Mouse (Mus musculus) brain, embryonic 14.5 days (tissue): Measurements from ENCODE around the gene Mmrn2. TPM values are rescaled to one million over a fixed set of nuclear protein-coding genes. Genes with fewer than 3 reads are reported as not detected.
"Not testable (repeated sequence)": the region's sequence is repeated elsewhere in the genome, so short reads cannot be mapped to it uniquely, and the experiment has no call there.

Source experiments
- DNase-seq: peaks from one replicate; pipeline ENCODE4 v3.0.0-alpha.2; 2011; ENCODE audit warnings: low read depth
- CTCF ChIP-seq: fragments of 200-500 bp; IDR thresholded peaks from 2 replicates; pipeline ENCODE4 v1.5.1; 2012; ENCODE audit warnings: inconsistent platforms, mild to moderate bottlenecking, moderate library complexity, borderline replicate concordance; ENCODE audit not compliant: insufficient read depth, insufficient read length; ENCODE audit errors: extremely low read depth
- POLR2A ChIP-seq: fragments of 200-500 bp; IDR thresholded peaks from 2 replicates; pipeline ENCODE4 v1.6.1; 2012; ENCODE audit warnings: mild to moderate bottlenecking, inconsistent platforms, borderline replicate concordance; ENCODE audit not compliant: poor library complexity, insufficient read depth, insufficient read length, severe bottlenecking; ENCODE audit errors: extremely low read depth
- polyA plus RNA-seq: library from polyadenylated mRNA; depleted of rRNA; stranded (reverse); fragments of >200 nt; gene quantifications from 2 replicates; pipeline ENCODE4 v1.2.3, GENCODE M21; 2012

The Mmrn2 gene
- polyA plus RNA-seq, 1 experiment: 4.5 TPM

DNA sequence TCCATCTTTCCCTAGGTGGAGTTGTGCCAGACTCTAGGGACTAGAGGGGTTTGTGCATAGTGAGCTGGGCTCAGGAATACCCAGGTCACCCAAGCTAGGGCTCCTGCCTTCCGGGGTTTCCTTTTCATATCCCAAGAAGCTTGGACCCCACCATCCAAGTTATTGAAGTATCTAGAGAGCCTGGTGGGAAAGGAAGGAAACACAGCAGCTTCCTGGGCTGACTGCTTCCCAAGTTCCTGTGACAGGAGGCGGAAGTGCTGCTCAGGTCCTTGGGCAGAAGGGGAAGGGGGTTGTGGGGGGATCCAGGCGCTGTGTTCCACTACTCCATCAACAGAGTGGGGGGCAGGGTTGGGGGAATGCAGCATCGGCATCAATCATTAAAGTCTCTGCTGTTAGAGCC, 1.9 kb downstream of the Mmrn2 start:
- TF ChIP-seq POLR2A: no peak
- TF ChIP-seq CTCF: no peak

DNA sequence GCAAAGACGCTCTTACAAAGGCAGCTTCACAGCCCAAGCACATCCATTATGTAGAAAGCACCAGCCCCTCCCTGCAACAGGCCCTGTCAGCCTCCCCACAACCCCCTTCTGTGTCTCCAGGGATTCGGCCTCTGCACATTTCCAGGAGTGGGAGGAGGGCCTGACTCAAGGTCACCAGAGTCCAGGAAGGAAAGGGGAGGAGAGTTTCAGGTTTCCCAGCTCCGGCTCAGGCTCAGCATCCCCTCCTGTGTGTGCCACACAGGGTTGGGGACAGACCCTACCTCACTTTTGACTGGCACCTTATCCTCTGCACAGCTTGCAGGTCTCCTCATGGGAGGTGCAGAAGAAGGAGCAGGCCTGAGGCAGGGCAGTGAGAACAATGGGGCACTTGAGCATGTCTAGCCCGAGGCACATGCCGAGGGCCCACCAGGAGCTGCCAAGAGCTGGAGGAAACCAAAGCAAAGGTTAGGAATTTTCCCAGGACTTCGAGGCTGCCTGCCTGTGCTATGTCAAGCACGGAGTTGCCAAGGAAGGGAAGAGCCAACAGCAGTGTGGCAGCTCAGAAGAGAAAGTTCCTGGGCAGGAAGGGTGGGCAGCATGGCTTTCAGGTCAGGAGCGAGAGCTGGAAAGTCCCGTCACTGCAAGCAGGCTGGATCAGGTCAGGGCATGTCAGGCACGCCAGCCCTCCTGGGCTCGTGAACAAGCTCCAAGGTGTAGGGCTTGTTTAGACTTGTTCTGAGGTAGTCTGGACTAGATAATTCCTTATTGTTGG, 3.5 kb downstream of the Mmrn2 start:
- TF ChIP-seq POLR2A: no peak
- TF ChIP-seq CTCF: no peak
- peak; percentile 49 for DNase-seq

More for the DNA sequence above, 1.9 kb downstream of the Mmrn2 start:
- DNase-seq: no peak

DNA sequence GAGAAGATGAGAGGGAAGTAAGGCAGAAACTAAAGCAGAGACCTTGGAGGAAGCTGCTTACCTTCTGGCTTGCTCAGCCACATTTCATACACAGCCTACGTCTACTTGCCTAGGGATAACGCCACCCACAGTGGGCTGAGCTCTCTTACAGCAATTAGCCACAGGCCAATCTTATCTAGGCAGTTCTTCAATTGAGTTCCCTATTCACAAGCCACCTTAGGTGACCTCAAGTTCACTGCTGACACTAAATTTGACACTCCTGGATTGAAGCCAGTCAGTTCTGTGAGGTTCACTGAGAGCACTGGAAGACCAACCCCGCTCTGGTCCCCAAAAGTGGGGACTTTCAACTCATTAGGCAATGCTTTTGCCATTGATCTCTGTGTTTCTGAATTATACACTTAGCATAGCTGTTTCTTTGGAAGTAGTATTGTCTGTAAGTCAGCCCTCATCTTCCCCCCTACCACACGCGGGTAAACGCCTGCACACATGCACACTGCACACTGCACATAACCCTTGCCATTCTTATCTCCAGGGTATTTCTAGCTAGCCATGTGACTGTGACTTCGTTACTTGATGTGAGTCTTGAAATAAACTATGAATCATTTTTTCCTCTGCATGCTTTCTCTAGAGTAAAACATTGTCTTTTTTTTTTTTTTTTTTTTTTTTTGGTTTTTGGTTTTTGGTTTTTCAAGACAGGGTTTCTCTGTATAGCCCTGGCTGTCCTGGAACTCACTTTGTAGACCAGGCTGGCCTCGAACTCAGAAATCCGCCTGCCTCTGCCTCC, 7.8 kb downstream of the Mmrn2 start:
- TF ChIP-seq POLR2A: no peak
- TF ChIP-seq CTCF: no peak
- no peak for DNase-seq

DNA sequence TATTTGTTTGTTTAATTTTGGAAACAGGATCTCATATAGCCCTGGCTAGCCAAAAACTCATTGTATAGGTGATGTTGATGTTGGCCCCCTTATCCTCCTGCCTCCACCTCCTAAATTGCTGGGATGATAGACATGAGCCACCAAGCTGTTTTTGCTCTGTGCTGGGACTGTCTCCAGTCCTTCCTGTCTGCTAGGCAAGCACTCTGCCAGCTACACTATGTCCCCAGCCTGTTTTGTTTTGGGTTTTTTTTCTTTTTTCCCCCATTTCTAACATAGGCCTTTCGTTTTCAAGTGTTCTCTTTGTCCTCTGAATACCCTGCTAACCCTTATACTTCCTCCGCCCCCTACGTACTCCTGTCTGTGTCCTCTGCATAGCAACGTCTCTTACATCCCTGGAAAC, 18.0 kb downstream of the Mmrn2 start:
- no peak for TF ChIP-seq POLR2A
- peak; percentile 28 for DNase-seq

DNA sequence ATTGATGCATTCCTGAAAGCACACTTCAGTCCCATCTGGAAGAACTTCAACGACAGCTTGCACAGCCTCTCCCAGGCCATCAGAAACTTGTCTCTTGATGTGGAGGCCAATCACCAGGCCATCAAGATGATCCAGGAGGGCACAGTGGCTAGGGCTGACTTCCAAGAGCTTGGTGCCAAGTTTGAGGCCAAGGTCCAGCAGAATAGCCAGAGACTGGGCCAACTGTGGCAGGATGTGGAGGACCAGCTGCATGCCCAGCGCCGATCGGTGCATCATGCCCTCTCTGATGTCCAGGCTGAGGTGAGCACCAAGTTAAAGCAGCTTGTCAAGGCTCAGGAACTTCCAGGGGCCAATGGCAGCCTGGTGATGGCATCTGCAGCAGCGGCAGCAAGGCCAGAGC, 22.6 kb downstream of the Mmrn2 start:
- TF ChIP-seq POLR2A (no peak), CTCF (no peak)
- DNase-seq: no peak

DNA sequence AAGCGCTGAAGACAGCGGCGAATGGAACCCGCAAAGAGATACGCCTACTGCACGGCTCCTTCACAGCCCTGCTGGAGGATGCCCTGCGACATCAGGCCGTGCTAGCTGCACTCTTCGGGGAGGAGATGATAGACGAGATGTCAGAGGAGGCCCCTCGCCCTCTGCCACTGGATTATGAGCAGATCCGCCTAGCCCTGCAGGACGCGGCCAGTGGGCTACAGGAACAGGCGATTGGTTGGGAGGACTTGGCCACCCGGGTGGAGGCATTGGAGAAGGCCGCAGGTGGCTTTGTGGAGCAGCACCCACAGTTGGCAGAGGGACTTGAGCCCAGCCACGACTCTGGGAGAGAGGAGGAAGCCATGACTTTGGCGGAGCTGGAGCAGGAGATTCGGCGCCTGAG, 23.6 kb downstream of the Mmrn2 start:
- TF ChIP-seq POLR2A (no peak), CTCF (no peak)
- DNase-seq: no peak

DNA sequence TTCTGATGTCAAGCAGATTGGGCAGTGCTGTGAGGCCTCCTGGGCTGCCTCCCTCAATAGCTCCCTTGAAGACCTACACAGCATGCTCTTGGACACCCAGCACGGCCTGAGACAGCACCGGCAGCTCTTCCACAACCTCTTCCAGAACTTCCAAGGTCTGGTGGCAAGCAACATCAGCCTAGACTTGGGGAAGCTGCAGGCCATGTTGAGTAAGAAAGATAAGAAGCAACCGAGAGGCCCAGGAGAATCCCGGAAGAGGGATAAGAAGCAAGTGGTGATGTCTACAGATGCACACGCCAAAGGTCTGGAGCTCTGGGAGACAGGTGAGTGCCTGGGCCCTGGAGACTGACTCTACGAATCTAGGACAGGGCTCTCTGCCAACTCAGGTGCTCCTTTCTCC, 24.0 kb downstream of the Mmrn2 start:
- DNase-seq: no peak

DNA sequence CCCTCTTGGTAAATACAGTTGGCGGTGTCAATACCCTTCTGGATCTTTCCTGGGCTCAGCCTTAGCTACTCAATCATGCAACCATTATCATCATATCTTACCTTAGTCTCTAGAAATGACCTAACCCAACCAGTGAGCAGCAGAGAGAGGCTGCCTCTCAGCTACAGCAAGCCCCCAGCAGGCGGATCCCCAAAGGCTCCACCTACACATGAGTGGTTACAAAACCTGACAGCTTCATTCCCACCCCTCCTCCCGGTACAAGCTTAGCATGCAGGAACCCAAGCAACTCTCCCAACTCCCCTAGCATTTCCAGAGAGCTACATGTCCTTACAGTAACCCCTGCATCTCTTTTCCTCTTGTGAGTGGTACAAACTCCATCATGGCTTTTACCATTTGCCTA, 24.8 kb downstream of the Mmrn2 start:
- DNase-seq: no peak
- no peak for TF ChIP-seq CTCF
- no peak for TF ChIP-seq POLR2A

More for the DNA sequence above, 24.0 kb downstream of the Mmrn2 start:
- no peak for TF ChIP-seq CTCF
- no peak for TF ChIP-seq POLR2A

DNA sequence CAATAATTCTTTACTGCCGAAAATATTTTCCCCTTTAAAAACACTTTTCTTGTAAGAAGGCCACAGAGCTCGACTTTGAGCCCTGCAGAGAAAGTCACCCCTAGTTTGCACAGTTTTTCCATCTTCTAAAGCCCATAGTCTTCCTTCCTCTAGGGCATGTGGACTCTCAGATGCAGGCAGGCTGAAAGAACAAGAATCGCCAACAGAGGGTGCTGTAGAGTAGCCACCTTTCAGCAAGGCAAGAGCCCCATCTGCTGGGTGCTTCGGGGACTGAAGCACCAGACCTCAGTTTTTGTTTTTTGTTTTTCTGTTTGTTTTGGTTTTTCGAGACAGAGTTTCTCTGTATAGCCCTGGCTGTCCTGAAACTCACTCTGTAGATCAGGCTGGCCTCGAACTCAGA, 25.9 kb downstream of the Mmrn2 start:
- TF ChIP-seq POLR2A: no peak
- TF ChIP-seq CTCF: peak; percentile 83
- DNase-seq: peak; percentile 62

DNA sequence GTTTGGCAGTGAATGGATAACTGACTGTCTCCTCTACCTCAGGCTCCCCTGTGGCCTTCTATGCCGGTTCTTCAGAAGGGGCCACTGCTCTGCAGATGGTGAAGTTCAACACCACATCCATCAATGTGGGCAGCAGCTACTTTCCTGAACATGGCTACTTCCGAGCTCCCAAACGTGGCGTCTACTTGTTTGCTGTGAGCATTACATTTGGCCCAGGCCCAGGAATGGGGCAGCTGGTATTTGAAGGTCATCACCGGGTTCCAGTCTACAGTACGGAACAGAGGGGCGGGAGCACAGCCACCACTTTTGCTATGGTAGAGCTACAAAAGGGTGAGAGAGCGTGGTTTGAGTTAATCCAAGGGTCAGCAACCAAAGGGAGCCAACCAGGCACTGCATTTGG, 27.6 kb downstream of the Mmrn2 start:
- no peak for TF ChIP-seq POLR2A
- no peak for TF ChIP-seq CTCF
- DNase-seq: no peak

DNA sequence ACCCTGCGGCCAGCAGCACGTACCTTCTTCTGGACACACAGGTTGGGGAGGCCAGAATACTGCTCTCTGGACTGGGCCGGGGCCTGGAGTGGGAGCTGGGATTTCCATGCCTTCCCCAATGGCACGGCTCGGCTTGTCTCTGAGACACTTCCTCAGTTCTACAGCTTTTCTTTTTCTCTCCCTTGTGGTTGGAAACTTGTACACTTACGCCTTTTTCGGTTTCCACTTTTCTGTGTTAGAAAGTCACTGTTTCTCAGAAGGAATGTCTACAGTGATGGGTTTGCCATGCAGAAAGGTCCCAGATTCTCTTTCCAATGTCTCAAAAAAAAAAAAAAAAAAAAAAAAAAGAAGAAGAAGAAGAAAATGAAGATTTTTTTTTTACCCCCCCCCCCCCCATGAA, 28.2 kb downstream of the Mmrn2 start:
- no peak for DNase-seq
- TF ChIP-seq CTCF: no peak
- TF ChIP-seq POLR2A: no peak

DNA sequence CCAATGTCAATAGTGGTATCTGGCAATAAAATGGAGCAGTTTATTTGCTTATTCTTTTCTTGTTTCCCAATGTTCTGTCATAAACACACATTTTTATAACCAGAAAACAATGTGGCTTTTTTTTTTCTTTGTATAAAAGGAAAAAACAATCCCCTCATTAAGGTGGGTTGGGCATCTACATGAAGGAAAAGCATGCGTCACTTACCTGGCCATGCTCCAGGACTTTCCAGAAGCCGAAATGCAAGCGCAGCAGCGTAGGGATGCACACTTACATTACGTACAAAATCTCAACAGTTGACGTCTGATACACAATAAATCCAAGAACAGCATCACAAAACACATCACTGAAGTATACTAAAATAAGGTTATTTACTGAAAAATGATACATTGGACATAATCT, 35.5 kb downstream of the Mmrn2 start:
- DNase-seq: no peak
- TF ChIP-seq CTCF (no peak), POLR2A (no peak)

DNA sequence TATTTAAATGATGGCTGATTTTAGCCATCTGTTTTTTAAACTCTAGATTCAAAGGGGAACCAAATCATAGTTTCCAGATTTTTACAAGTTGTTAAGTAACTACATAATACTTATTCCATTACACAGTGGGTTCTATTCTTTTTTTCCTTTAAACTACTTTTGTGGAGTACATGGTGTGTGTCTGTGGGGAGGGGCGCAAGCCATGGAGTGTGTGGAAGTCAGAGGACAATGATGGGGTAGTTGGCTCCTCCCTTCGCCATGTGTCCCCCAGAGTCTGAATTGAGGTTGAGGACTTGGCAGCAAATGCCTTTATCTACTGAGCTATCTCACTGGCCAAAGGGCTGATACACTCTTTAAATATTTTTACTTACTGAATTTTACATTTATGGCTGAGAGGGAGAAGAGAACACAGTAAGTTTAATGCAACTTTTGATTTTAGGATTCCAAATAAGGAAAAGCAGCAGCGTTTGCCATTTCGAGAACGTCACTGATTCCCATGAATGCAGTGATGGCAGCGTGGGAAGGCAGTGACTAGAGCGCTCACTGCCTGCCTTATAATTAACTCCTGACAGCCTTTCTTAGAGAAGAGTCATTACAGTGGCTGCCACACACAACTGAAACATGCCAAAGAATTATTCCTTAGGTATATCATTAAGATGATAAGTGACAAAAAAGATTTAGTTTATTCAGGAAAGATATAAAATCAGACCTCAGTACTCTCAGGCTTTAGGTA, 37.1 kb downstream of the Mmrn2 start:
- DNase-seq: no peak
- TF ChIP-seq CTCF: no peak
- TF ChIP-seq POLR2A: no peak

DNA sequence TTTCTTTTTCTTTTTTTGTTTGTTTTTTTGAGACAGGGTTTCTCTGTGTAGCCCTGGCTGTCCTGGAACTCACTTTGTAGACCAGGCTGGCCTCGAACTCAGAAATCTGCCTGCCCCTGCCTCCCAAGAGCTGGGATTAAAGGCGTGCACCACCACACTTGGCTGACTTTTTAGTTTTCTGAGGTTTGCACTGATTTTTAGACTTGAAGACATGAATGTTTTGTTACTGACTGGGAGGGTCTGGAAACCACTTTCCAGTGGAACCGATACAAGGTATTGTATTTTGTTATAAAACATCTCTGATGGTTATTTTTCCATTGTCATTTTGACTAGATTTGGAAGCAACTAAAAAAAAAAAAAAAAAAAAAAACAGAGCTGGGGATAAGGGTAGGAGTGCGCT, 41.7 kb downstream of the Mmrn2 start:
- DNase-seq: not testable (repeated sequence)
